Mouse (Mus musculus): Measurements from ENCODE around the gene March9.

DNA sequence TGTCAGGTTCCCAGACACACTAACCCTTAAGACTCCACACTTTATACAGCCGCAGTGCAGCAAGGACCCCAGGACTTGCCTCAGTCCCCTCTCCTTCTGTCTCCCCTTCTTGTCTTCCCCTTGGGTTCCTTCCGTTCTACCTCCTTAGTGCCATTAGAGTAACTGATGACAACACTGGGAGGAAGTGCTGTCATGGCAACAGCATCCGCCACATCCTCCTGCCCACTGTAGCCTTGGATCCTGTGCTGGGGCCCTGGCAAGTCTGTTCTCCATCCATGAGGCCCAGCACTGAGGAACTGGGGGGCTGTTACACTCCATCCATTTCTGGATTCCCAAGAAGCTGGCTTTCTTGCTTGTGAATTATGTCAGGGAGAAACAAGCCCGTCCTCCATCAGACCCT is 16.1 kb upstream of the March9 start:
- TF ChIP-seq CTCF (IDR thresholded peaks at IDR 0.05; ENCODE audit: extremely low read depth, insufficient read depth, insufficient read length, insufficient replicate concordance) (no peak), POLR2A (IDR thresholded peaks at IDR 0.05; ENCODE audit: low read depth, low read length) (no peak)

All from spleen, adult 2 months (tissue).